Mouse (Mus musculus): ENCODE measurements around the gene Qpctl. TPM values are rescaled to one million over a fixed set of nuclear protein-coding genes. Genes with fewer than 3 reads are reported as not detected.
A peak's percentile ranks its signal among the peaks of the same experiment; 100 is the strongest.

Qpctl gene
- polyA plus RNA-seq, 1 experiment from 2014 or later = 10.0 TPM

MicroRNAs encoded within 50 kb of the gene (microRNA counts, 519-probe panel; counts per million panel counts)
- microRNA mmu-miR-330 = not detected

Small RNAs within 50 kb of the gene (microRNA-seq; reads per million reads assigned to microRNA genes)
- 337 reads per million, percentile 68 among the genes with 10 or more reads in this experiment for gene Mir330

Other genes starting within 250 kb of the Qpctl start
- gene Ccdc61, start 238.9 kb downstream of the Qpctl start, polyA plus RNA-seq (2016; fragmentation: Nextera tagmentation; extraction: Ambion mirVana) = 23.3 and 24.0 TPM in 2 replicates
- 0.60 and 0.64 TPM in 2 replicates for gene Nova2, start 223.4 kb downstream of the Qpctl start, polyA plus RNA-seq (2016; fragmentation: Nextera tagmentation; extraction: Ambion mirVana)
- gene Nanos2, start 161.9 kb downstream of the Qpctl start, polyA plus RNA-seq (2016; fragmentation: Nextera tagmentation; extraction: Ambion mirVana) = not detected in 2 replicates
- gene Mypop, start 158.0 kb downstream of the Qpctl start, polyA plus RNA-seq (2016; fragmentation: Nextera tagmentation; extraction: Ambion mirVana) = 2.7 and 3.0 TPM in 2 replicates
- gene Irf2bp1, start 145.2 kb downstream of the Qpctl start, polyA plus RNA-seq (2016; fragmentation: Nextera tagmentation; extraction: Ambion mirVana) = 21.3 and 22.8 TPM in 2 replicates
- gene Foxa3, start 125.8 kb downstream of the Qpctl start, polyA plus RNA-seq (2016; fragmentation: Nextera tagmentation; extraction: Ambion mirVana) = 0.37 TPM in 1 of 2 replicates, not detected in the other
- gene Sympk, start 124.9 kb downstream of the Qpctl start, polyA plus RNA-seq (2016; fragmentation: Nextera tagmentation; extraction: Ambion mirVana) = 33.2 TPM in 2 replicates
- not detected in 2 replicates for gene Rsph6a, start 94.6 kb downstream of the Qpctl start, polyA plus RNA-seq (2016; fragmentation: Nextera tagmentation; extraction: Ambion mirVana)
- 15.4 and 15.5 TPM in 2 replicates for gene Dmwd, start 73.1 kb downstream of the Qpctl start, polyA plus RNA-seq (2016; fragmentation: Nextera tagmentation; extraction: Ambion mirVana)
- 16.4 and 17.2 TPM in 2 replicates for gene Dmpk, start 65.4 kb downstream of the Qpctl start, polyA plus RNA-seq (2016; fragmentation: Nextera tagmentation; extraction: Ambion mirVana)
- gene Six5, start 54.7 kb downstream of the Qpctl start, polyA plus RNA-seq (2016; fragmentation: Nextera tagmentation; extraction: Ambion mirVana) = 7.1 and 7.2 TPM in 2 replicates
- 2.2 TPM in 2 replicates for gene Gm4969, start 30.9 kb downstream of the Qpctl start, polyA plus RNA-seq (2016; fragmentation: Nextera tagmentation; extraction: Ambion mirVana)
- gene Fbxo46, start 29.4 kb downstream of the Qpctl start, polyA plus RNA-seq (2016; fragmentation: Nextera tagmentation; extraction: Ambion mirVana) = 10.2 and 11.2 TPM in 2 replicates
- gene Snrpd2, start 431 bp upstream of the Qpctl start, polyA plus RNA-seq (2016; fragmentation: Nextera tagmentation; extraction: Ambion mirVana) = 101 TPM in 2 replicates
- gene Gipr, start 16.8 kb upstream of the Qpctl start, polyA plus RNA-seq (2016; fragmentation: Nextera tagmentation; extraction: Ambion mirVana) = 8.0 and 9.7 TPM in 2 replicates
- gene Eml2, start 27.1 kb upstream of the Qpctl start, polyA plus RNA-seq (2016; fragmentation: Nextera tagmentation; extraction: Ambion mirVana) = 17.7 and 18.2 TPM in 2 replicates
- gene Gpr4, start 63.2 kb upstream of the Qpctl start, polyA plus RNA-seq (2016; fragmentation: Nextera tagmentation; extraction: Ambion mirVana) = 0.97 and 1.1 TPM in 2 replicates
- 37.0 and 38.4 TPM in 2 replicates for gene Opa3, start 79.0 kb upstream of the Qpctl start, polyA plus RNA-seq (2016; fragmentation: Nextera tagmentation; extraction: Ambion mirVana)
- gene Vasp, start 122.5 kb upstream of the Qpctl start, polyA plus RNA-seq (2016; fragmentation: Nextera tagmentation; extraction: Ambion mirVana) = 93.7 and 99.0 TPM in 2 replicates
- gene Ppm1n, start 130.8 kb upstream of the Qpctl start, polyA plus RNA-seq (2016; fragmentation: Nextera tagmentation; extraction: Ambion mirVana) = not detected in 2 replicates
- 23.6 and 26.7 TPM in 2 replicates for gene Rtn2, start 133.3 kb upstream of the Qpctl start, polyA plus RNA-seq (2016; fragmentation: Nextera tagmentation; extraction: Ambion mirVana)
- 0.37 and 0.55 TPM in 2 replicates for gene Fosb, start 160.8 kb upstream of the Qpctl start, polyA plus RNA-seq (2016; fragmentation: Nextera tagmentation; extraction: Ambion mirVana)
- gene Ercc1, start 195.5 kb upstream of the Qpctl start, polyA plus RNA-seq (2016; fragmentation: Nextera tagmentation; extraction: Ambion mirVana) = 59.2 and 66.0 TPM in 2 replicates
- 17.6 and 18.4 TPM in 2 replicates for gene Cd3eap, start 210.2 kb upstream of the Qpctl start, polyA plus RNA-seq (2016; fragmentation: Nextera tagmentation; extraction: Ambion mirVana)
- 17.5 and 19.4 TPM in 2 replicates for gene Ppp1r13l, start 210.5 kb upstream of the Qpctl start, polyA plus RNA-seq (2016; fragmentation: Nextera tagmentation; extraction: Ambion mirVana)
- 15.9 and 17.5 TPM in 2 replicates for gene Ercc2, start 232.7 kb upstream of the Qpctl start, polyA plus RNA-seq (2016; fragmentation: Nextera tagmentation; extraction: Ambion mirVana)

All from heart, embryonic 12.5 days (tissue).